Mouse (Mus musculus) ES-Bruce4 (cell line): Measurements from ENCODE around the gene Nbdy. TPM values are rescaled to one million over a fixed set of nuclear protein-coding genes. Genes with fewer than 3 reads are reported as not detected.

Source experiments
- H3K27ac ChIP-seq: 2 replicates; pipeline ENCODE4 v1.5.1; 2012; ENCODE audit warnings: low read length, inconsistent platforms; ENCODE audit not compliant: insufficient read depth
- H3K27me3 ChIP-seq: 2 replicates; pipeline ENCODE4 v1.6.1; 2012; ENCODE audit warnings: mild to moderate bottlenecking, low read length, inconsistent platforms; ENCODE audit not compliant: control insufficient read depth, poor library complexity, insufficient read depth, severe bottlenecking
- H3K36me3 ChIP-seq: 2 replicates; pipeline ENCODE4 v1.6.1; 2012; ENCODE audit warnings: inconsistent platforms, mild to moderate bottlenecking, low read length, moderate library complexity; ENCODE audit not compliant: control insufficient read depth, poor library complexity, insufficient read depth, severe bottlenecking
- H3K4me1 ChIP-seq: one replicate; pipeline ENCODE4 v1.8.1; 2011; ENCODE audit warnings: low read length; ENCODE audit not compliant: control insufficient read depth, insufficient read depth
- H3K4me3 ChIP-seq: 2 replicates; pipeline ENCODE4 v1.5.1; 2011; ENCODE audit warnings: low read depth, mild to moderate bottlenecking, low read length
- H3K9ac ChIP-seq: 2 replicates; pipeline ENCODE4 v1.6.1; 2012; ENCODE audit warnings: low read depth, mild to moderate bottlenecking, inconsistent platforms; ENCODE audit not compliant: poor library complexity, severe bottlenecking
- H3K9me3 ChIP-seq: replicated peaks from 2 replicates; pipeline ENCODE4 v1.6.1; 2012; ENCODE audit warnings: mild to moderate bottlenecking, low read length, inconsistent platforms; ENCODE audit not compliant: control insufficient read depth, poor library complexity, insufficient read depth, severe bottlenecking
- CTCF ChIP-seq: IDR thresholded peaks from one replicate; pipeline ENCODE4 v1.8.1; 2011; ENCODE audit warnings: low read depth, low read length
- EP300 ChIP-seq: IDR thresholded peaks from 2 replicates; pipeline ENCODE4 v1.6.1; 2011; ENCODE audit warnings: low read depth, low read length; ENCODE audit not compliant: insufficient read depth
- POLR2A ChIP-seq: IDR thresholded peaks from one replicate; pipeline ENCODE4 v1.8.1; 2011; ENCODE audit warnings: low read length; ENCODE audit not compliant: insufficient read depth
- polyA plus RNA-seq: library from polyadenylated mRNA; stranded (reverse); fragments of >200 nt; gene quantifications from 2 replicates; pipeline ENCODE4 v1.2.4, GENCODE M21; 2011; ENCODE audit warnings: low read depth; ENCODE audit not compliant: missing spikeins, insufficient read depth, insufficient read length

The Nbdy gene
- polyA plus RNA-seq, 1 experiment: 31.0 TPM

DNA sequence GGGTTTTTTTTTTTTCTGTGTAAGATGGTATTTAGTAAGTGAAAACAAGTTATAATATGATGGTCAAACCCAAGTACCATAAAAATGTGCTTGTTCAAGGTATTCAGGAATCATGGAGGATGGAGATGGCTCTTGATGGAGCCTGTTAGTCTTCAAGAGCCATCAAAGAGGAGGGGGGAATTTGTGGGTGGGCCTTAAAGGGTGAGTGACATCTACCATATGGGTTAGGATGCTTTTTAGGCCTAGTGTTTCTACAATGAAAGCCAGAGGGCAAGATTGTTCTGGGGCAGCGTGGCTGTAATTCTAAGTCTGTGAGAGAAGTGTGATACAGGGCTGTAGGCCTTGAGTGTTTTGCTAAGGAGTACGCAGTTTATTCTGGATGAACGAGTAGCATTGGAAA, 1.0 kb downstream of the Nbdy start:
- H3K9me3 ChIP-seq: no peaks in the 10 kb centered on the region
- no peak overlapping the region for H3K9ac ChIP-seq
- H3K27me3 ChIP-seq: no peaks in the 10 kb centered on the region
- peak overlapping the region; percentile 56; the same call in 1 of the 2 replicates for H3K27ac ChIP-seq
- H3K36me3 ChIP-seq: peaks cover 2% of the 10 kb centered on the region; the same call in 1 of the 2 replicates
- H3K4me1 ChIP-seq: no peaks in the 10 kb centered on the region
- TF ChIP-seq CTCF: no peak
- TF ChIP-seq EP300: no peak
- no peak for TF ChIP-seq POLR2A
- no peak overlapping the region for H3K4me3 ChIP-seq

DNA sequence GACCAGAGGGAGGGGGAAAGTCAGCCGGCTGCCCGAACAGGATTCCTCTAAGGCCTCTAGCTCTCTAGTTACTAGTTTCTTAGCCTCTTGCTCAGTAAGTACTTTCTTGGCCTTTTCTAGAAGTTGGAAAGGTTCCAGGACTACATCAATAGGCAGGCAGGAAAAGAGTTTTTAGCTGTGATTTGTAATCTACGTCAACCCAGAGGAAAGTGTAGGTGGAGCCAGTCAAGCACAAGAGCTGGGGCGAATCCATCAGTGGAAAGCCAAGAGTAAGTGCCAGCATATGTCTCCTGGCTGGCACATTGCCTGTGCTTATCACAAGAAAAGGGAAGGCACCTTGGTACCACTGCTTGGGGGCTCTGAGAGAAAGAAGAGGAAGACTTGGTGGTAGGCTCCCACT, 12.3 kb downstream of the Nbdy start:
- no peaks in the 10 kb centered on the region for H3K4me1 ChIP-seq
- H3K9ac ChIP-seq: no peak overlapping the region
- no peaks in the 10 kb centered on the region for H3K9me3 ChIP-seq
- no peaks in the 10 kb centered on the region; the same call in none of the 2 replicates for H3K36me3 ChIP-seq
- no peak overlapping the region for H3K4me3 ChIP-seq
- no peak overlapping the region for H3K27ac ChIP-seq
- no peaks in the 10 kb centered on the region for H3K27me3 ChIP-seq
- TF ChIP-seq POLR2A (no peak), CTCF (no peak), EP300 (no peak)

DNA sequence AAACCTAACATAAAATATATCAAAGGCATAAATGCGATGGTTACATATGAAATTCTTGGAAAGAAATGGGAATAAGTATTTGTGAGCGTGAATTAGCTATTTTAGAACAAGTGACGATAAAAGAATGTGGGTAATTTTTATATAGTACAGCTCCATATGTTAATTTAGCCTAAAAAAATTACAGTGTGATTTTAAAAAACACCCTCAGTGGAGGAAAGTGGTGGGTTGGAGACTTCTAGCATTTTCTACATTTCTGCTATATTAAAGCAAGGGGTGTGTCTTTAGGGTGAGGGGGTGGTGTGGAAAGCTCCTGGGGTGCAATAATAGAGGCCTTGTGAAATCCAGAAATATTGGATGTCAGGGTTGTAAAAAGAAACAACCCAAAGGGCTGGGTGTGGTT, 19.1 kb downstream of the Nbdy start:
- no peaks in the 10 kb centered on the region for H3K4me1 ChIP-seq
- H3K36me3 ChIP-seq: no peaks in the 10 kb centered on the region; the same call in 1 of the 2 replicates
- no peaks in the 10 kb centered on the region for H3K9me3 ChIP-seq
- H3K27ac ChIP-seq: no peak overlapping the region
- no peaks in the 10 kb centered on the region for H3K27me3 ChIP-seq
- no peak overlapping the region for H3K4me3 ChIP-seq
- TF ChIP-seq POLR2A (no peak), CTCF (no peak), EP300 (no peak)
- H3K9ac ChIP-seq: no peak overlapping the region

DNA sequence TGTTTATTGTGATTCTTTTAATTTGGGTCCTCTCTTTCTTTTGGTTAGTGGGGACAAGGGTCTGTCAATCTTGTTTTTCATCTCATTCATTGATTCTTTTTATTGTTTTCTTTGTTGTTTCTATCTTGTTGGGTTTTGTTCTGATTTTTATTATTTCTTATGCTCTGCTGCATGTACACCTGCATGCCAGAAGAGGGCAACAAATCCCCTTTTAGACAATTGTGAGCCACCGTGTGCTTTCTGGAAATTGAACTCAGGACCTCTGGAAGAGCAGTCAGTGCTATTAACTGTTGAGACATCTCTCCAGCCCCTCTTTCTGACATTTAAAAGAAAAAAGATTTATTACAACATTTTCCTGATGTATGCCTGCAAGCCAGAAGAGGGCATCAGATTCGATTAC, 25.8 kb downstream of the Nbdy start:
- Histone ChIP-seq H3K36me3 (no peaks in the 10 kb centered on the region), H3K4me1 (no peaks in the 10 kb centered on the region), H3K9me3 (no peaks in the 10 kb centered on the region), H3K9ac (no peak overlapping the region), H3K27me3 (no peaks in the 10 kb centered on the region), H3K27ac (no peak overlapping the region), H3K4me3 (no peak overlapping the region)
- no peak for TF ChIP-seq EP300

Other genes with a start within 250 kb of the Nbdy start
- 44.3 and 48.4 TPM in 2 replicates for gene Ubqln2, start 225.4 kb upstream of the Nbdy start, polyA plus RNA-seq
- gene Cypt3, start 165.0 kb upstream of the Nbdy start, polyA plus RNA-seq: not detected in 2 replicates
- 3.7 and 3.9 TPM in 2 replicates for gene Kctd12b, start 27.2 kb upstream of the Nbdy start, polyA plus RNA-seq
- gene Spin2c, start 108.6 kb downstream of the Nbdy start, polyA plus RNA-seq: 7.9 and 8.6 TPM in 2 replicates